Mouse (Mus musculus) urinary bladder, adult 2 months (tissue): Measurements from ENCODE around the gene Gnpda2. TPM values are rescaled to one million over a fixed set of nuclear protein-coding genes. Genes with fewer than 3 reads are reported as not detected.

Experiments used
- DNase-seq: peaks from one replicate; pipeline ENCODE4 v3.0.0; 2022; ENCODE audit warnings: low spot score
- polyA plus RNA-seq: library from polyadenylated mRNA; depleted of rRNA; stranded (reverse); fragments of >200 nt; gene quantifications from 2 replicates; pipeline ENCODE4 v1.2.3, GENCODE M21; 2012; rRNA removed

Gene Gnpda2
- polyA plus RNA-seq: 33.9 and 36.2 TPM in 2 replicates

DNA sequence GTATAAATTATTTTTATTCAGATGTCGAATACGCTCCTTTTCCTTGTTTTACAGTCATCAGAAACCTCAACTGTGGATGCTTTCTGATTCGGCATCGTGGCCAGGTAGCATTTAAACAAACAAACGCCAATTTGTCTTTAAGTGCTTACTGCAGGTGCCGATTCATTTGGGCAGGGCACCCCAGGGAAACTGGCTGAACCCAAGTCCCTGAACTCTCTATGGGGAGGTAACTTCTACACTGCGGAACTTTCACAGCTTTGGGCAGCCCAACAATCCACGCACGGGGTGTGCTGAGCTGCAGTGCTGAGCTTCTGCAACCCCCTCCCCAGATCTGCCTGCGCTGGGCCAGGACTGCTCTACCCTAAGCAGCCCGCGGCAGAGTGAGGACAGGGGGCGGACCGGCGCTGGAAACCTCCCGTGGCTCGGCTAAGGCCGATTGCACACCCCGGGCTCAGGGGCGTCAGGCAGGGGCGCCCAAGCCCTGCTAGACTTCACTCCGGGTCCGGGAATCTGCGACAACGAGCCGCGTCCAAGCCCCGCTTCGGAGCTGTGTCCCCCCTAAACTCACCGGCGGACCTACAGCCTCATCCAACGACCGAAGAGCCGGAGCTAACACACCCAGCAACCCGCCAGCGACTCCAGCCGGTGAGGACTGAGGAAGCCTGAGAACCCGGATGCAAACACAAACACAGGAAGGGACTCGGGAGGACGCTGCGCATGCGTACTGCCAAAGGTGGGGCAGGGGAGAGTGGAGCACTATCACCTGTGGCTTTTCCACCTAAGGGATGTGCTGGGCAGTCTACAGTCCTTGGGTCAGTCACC is at the start of gene Gnpda2:
Gene Gnpda2, minus strand, starts transcription at position 701 of the 822 bp plus-strand sequence.
- peak; percentile 71 for DNase-seq

DNA sequence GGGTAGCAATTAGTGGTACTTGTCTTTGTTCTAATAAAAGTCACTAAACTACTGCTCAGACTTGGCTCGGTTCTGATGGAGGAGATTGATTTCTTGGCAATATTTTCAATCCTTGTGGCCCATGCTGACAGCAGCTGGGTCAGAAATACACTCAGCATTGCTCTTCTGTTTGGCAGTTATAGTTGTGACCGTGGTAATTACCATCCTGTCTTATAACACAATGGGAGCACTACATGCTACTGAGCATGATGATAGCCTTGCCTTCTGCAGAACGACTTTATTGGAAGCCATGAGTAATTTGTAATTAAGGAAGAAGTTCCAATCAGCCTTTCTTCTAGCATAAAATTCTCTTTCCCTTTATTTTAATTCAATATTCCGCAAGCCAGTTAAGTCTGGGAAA is 42.6 kb upstream of the Gnpda2 start:
- no peak for DNase-seq

DNA sequence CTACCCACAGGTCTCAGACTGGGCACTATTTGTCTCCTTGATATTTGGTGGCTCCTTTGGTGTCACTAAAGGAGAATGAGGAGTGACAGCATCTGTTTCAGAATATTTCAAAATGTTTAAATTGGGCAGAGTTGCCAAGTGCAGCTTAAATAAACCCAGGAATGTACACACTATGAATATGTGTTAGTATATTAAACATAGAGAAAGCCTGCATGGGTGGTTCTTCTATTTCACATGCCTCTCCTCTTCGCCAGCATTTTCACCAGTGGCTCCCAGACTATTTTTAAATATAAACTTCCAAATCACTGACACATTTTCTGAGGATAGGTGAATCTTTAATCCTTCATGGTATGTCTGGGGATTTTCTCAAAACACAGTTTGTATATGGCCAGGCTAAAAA is 28.8 kb upstream of the Gnpda2 start:
- DNase-seq: no peak

DNA sequence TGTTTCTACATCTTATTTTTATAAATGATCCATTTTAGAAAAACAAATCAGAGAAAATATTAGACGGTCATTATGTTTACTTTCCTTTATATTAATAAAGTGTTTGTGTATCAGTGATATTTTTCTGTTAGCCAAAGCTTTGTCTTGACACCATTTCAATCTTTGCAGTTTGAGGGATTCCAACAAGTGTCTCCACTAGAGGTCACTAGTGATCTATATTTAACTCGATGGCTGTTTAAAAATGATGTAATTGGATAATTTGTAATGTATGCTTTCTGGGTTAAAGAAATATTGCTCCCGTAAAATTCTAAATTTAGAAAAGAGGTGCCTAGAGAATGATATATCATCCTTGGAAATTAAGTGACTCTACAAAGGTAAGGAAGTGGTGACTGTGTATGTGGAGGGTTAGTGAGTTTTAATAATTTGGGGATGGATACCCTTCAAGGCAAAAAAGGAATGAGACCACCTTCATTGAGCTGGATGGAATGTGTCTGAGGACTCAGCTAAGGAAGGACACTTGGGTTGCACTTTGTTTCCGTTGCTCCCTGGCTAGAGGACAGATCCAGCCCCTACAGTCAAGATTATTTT is 21.2 kb upstream of the Gnpda2 start:
- no peak for DNase-seq

DNA sequence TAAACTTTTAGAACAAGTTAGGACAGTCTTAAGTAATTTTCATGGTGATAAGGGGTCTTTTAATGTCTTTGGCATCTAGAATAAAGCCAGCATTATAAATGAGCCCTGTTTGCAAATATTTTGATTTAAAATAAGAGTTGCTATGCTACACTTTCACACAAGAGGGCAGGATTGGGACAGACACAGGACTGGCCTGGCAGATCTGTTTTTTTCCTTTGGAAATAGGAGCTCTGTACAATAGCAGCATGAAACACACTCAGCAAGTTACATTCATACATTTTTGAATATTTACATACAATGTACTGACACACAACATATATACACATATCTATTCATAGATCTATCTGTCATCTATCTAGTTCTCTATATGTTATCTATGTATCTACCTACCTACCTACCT is 8.9 kb upstream of the Gnpda2 start:
- no peak for DNase-seq

DNA sequence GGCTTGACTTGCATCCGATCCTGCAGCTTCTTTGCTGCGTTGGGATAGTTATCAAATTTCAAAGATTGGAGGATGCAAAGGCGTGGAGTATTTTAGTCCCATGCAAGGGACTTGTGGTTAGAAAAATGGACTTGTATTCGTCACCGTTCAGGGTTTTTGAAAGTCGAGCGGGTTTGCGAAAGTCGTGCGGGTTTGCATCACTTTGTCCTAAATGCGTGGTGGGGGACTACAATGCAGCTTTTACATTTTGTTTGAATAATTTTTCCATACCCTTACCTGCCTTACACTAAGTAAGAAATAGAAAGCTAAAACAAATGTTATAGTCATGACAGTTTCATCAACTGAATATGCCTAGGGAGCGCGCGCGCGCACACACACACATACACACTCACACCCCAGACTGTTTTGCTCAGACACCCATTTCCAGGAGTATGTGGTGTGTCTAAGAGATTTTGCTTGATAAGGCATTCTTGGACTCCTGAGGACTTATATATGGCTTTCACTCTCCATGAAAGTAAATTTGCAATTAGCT is 34.7 kb downstream of the Gnpda2 start:
- DNase-seq: no peak

DNA sequence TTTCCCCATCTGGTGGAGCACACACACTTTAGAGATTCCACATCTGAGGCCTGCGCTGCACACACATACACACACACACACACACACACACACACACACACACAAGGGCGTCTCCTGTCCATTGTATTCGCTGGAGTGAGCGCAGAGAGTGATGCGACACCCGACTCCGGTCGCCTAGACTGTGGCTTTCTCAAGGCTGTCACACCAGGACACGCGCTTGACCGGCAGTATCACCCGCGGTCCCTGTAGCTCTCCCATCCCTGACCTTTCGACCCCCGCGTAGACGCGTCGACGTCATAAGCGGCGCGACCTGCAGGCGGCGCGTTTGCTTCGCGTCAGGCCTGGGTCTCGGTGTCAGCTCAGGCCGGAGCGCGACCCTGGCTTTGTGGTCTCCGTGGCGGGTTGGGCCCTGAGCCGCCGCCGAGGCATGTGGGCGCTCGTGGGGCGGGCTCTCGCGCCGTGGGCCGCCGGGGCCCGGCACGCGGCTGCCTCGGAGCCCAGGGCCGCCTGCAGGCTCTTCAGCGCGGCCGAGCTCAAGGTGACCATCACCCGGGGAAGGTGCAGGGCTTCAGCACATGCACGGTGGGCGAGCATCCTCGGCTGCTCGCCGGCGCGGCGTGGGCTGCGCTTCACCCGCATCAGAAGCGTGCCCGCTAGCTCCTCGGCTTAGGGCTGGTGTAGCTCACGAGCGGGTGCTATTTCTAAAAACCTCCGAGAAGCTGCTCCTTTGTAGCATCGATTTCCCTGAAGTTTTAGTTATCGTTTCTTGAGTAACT is 35.3 kb downstream of the Gnpda2 start, which contains the start of gene Guf1:
Gene Guf1, plus strand, starts transcription at position 296 of the 776 bp plus-strand sequence.
- DNase-seq: peak; percentile 94

DNA sequence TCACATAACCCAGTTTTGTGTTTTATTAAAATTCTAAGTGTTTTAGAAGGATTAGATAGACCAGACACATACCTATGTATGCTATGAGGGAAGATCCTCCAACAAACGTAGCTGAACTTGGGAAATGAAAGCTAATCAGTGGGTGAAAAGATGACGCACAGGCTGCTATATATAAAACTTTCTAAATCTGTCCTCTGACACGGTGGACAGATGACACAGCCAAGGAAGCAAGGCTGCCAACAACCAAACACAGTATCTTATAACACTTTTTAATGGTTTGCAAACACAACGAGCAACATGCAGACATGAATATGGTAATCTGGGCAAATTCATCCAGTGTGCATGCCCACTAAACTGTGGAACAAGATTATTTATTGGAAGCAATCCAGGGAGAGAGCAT is 49.7 kb downstream of the Gnpda2 start, which contains the start of gene Yipf7:
Gene Yipf7, minus strand, starts transcription at position 160 of the 400 bp plus-strand sequence.
- no peak for DNase-seq

DNA sequence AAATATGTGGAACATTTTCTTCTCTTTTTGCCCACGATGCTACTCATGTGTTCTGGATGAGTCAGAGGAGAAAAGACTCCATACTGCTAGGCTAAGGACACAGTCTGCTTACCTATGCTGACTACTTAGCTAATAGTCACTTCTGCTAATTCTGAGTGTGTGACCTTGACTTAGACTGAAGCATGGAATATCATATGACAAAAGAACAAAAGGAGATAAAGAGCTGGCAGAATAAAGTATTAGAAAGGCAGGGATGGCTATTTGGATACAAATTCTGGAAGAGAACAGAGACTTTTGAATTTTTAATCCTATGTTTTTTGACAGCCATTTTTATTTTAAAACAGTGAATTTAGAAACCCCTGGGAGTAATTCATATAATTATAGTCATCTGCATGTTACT is 50.5 kb downstream of the Gnpda2 start:
- DNase-seq: no peak

DNA sequence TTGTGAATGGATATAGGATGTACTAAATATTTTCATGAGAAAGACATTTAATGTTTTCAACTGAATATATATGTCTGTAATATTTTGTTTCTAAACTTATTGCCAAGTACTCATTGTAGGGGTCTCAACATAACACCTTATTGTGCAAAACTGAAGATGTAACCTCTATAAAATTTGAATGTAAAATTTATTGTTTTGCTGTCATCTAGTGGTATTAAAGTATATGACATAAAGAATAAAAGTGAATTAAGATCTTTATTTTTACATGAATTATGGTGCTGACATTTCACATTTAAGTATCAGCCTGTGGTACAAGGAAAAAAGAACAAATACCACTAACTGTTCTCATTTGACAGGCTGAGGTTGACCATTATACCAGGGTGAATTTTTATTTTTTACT is 68.2 kb downstream of the Gnpda2 start:
- no peak for DNase-seq

Other genes with a start within 250 kb of the Gnpda2 start
- 0.11 TPM in 1 of 2 replicates, not detected in the other for gene Yipf7, start 49.7 kb downstream of the Gnpda2 start, polyA plus RNA-seq
- 24.8 and 27.5 TPM in 2 replicates for gene Guf1, start 35.4 kb downstream of the Gnpda2 start, polyA plus RNA-seq